ENCODE assay signal across 12 mouse cellular contexts in the genomic region with DNA sequence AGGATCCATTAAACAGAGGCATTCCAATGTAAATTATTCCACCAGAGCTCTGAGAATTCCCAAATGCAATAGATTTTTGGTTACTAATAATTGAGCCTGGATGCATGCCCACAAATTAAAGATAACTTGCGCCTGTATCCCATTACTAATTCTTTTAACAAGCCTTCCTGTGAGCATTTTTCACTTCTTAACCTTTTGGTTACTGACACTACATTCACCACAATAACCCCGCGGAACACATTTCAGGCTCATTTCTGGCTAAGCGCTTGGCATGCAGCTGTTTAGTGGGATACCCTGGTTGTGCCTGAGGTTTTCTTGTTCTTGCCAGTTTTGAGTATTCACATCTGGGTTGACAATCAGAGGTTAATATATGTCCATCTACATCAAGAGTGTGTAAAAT.
"Had no signal": no experiment of that assay in that cellular context is flagged by ENCODE, and none has a peak within 500 bp of the region (broad histone marks: within the 10 kb centered on the region; RNA-seq: fewer than 3 reads in every experiment).

No protein-coding gene starts in this region.

- ATAC-seq: midbrain, embryonic 13.5 days; midbrain, embryonic 16.5 days had no signal

- DNase-seq: kidney, adult 8-10 months; kidney, postnatal 10 days; kidney, postnatal 36 days; left cerebral cortex, postnatal 4 days; liver, embryonic 13.5 days; lung, adult 2 months; lung, postnatal 14 days; lung, postnatal 4 days; thymus, adult 18-20 months; thymus, postnatal 36 days had no signal
